Mouse (Mus musculus) cerebellum, adult 8-10 months (tissue): ENCODE results near the gene 4930519P11Rik.

ENCODE experiments used
- DNase-seq: peaks from one replicate; pipeline ENCODE4 v3.0.0; 2022

Gene 4930519P11Rik

DNA sequence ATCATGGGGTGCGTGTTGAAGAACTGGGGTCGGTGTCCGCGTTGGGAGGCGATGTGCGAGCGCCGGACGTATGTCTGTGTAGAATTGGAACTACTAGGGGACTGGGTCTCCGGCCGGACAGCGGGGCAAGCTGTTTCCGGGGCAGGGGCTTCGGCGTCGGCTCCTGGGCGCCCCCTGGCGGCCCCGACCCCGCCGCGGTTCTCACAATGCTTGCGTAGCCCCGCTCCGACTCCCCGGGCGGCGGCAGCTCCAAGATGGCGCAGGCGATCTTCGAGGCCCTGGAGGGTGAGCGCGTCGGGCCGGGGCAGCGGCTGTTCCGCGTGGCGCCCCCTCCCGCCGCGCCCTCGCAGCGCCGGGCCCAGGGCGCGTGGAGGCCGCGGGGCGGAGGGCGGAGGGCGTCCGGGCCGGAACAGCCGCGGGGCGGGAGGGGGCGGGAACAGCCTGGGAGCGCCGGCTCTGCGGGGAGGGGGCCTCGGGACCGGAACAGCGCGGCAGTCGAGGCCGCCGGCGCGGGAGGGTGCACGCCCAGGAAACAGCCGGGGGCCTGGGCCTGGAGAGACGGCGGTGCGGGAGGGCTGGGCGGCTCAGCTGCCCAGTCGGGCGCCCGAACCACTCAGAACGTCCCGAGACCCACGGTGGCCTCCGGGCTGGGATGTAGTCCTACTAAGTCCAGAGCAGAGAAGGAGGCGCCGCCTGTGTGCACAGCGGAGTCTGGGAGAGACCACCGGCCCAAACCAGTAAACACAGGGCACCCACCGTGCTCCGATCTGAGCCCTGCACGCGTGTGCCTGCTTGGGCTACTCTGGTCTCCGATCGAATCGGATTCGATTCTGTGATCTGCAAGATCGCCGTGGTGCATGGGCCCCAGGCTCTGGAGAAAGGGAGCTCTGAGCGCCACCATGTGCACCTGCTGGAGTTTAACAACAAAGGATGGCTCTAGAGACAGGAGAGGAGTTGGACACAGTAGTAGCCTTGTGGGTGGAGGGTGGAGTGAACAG lies at the start of gene 4930519P11Rik, which contains the start of gene Zfp341:
TSS of gene 4930519P11Rik (minus strand) at position 320 of the 998 bp plus-strand sequence.
TSS of gene Zfp341 (plus strand) at position 180 of the 998 bp plus-strand sequence.
- peak; percentile 88 for DNase-seq

- no peak for DNase-seq
Measured at GRCm38 (mm10) chr2:154659531-154660074, 46.4 kb upstream of the 4930519P11Rik start.

GRCm38 (mm10) chr2:154659070-154659469 lies 45.8 kb upstream of the 4930519P11Rik start:
- DNase-seq: no peak

DNA sequence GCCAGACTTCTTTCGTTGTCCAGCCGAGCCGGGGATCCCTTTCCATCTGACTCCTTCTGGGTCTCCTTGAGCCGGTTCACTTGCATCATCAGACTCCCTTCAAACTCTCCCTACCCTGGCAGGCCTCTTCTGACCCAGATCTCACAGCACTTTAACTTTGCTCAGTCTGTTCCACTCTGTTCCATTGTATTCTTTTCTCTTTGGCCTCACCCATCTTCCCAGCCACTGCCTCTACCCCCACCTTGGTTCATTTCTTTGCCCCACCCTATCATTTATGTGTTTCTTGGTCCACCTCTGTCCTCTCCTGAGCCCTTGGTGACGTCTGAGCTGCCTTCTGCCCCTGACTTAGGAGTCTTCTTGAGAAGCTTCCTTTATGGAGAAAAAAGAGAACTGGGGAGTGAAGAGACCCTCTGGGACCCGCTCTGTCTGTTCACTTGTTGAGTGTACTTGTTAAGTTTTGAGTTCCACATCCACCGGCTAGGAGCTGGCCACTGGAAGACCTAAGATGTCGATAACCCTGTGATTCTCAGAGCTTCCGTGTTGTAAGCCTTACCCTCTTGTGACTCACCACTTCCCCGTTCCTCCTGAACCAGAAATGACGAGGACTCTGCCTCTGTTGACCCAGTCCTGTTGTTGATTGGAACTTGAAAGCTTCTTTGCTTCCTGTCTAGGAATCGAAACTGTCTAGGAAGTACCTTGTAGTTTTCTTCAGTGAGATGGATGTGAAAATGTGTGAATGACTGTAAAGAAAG lies 44.4 kb upstream of the 4930519P11Rik start:
- DNase-seq: no peak

DNA sequence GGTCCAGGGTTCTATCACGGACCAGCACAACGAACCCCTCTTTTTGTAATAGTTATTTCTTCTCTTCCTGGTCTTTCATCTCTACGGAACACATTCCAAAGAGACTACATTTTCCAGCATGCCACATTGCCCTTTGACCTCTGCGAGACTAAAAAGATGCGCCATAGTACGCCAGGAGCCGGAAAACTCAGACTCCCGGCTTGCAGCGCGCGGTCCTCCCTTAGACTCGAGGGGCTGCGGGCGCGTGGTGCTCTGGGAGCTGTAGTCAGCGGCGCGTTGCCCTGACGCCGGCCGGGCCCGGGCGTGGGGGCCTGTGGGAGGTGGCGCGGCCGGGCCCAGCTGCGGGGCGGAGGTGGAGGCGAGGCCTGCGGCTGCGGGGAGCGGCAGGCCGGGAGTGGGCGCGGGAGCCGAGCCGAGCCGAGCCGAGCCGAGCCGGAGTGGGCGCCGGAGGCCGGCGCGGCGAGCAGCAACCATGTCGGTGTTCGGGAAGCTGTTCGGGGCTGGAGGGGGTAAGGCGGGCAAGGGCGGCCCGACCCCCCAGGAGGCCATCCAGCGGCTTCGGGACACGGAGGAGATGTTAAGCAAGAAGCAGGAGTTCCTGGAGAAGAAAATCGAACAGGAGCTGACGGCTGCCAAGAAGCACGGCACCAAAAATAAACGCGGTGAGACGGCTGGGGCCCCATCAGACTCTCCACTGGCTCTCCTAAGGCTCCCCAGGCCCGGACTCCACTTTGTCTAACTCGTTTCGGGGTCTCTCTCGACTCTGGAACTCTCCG lies 43.7 kb upstream of the 4930519P11Rik start:
- DNase-seq: peak; percentile 95

- DNase-seq: no peak
Measured at GRCm38 (mm10) chr2:154655878-154656414, 42.7 kb upstream of the 4930519P11Rik start.

DNA sequence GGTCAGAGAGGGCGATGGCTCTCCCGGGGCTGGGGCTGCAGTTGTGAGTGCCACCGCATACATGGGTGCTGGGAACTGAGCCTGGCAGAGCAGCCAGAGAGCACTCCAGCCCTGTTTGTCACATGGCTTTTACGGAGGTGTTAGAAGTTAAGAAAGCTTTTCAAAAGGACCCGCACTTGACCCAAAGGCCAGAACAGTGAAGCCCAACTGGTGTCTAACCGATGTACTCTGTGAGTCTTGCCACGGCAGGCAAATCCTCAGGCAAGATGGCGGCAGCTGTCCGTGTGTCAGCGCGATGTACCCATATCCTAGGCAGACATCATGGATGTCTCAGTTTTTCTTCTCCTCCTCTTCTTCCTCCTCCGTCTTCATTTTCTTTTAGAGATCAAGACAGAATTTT lies 41.7 kb upstream of the 4930519P11Rik start:
- no peak for DNase-seq

GRCm38 (mm10) chr2:154651363-154651762 lies 38.1 kb upstream of the 4930519P11Rik start, which contains the start of gene Chmp4b:
Gene Chmp4b, plus strand, starts transcription at chr2:154651705.
- DNase-seq: no peak

- DNase-seq: no peak
Measured at GRCm38 (mm10) chr2:154650404-154650803, 37.2 kb upstream of the 4930519P11Rik start.

DNA sequence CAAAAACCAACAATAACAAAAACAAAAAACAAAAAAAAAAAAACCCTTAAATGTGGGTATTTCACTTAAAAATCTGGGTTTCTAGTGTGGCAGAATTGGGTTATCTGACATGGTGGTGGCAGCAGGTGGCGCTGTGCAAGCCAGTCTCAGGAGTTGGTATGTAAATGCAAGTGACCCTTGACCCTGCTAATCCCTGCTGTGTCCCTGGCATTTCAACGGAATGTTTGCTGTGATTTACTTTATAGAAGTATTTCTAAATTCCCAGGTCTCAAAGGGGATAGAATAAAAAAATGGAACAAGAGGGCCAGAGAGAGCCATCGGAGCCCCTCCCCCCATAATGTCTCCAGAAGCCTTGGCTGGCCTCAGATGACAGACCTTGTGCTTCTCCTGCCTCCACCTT lies 34.8 kb upstream of the 4930519P11Rik start:
- no peak for DNase-seq

- no peak for DNase-seq
Measured at GRCm38 (mm10) chr2:154646634-154647033, 33.4 kb upstream of the 4930519P11Rik start.

- DNase-seq: no peak
Measured at GRCm38 (mm10) chr2:154642712-154643385, 29.6 kb upstream of the 4930519P11Rik start.

DNA sequence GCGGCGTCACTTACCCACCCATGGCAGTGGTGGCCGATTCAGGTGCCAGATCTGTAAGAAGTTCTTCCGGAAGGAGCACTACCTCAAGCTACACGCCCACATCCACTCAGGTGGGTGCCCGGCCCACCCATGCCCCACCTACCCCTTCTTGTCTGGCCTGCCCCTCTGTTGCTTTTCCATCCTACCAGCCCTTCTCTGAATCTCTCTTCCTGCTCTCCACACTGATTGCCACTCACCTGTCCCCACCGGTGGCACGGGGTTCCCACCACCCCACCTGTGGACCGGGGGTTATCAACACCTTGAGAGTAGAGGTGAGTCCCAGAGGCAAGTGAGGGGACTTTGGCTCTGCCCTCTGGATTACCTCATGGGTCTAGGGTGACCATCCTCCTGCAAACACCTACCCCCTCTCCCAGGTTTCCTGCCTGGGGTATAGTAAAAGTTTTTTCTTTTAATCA lies 28.8 kb upstream of the 4930519P11Rik start:
- DNase-seq: no peak

DNA sequence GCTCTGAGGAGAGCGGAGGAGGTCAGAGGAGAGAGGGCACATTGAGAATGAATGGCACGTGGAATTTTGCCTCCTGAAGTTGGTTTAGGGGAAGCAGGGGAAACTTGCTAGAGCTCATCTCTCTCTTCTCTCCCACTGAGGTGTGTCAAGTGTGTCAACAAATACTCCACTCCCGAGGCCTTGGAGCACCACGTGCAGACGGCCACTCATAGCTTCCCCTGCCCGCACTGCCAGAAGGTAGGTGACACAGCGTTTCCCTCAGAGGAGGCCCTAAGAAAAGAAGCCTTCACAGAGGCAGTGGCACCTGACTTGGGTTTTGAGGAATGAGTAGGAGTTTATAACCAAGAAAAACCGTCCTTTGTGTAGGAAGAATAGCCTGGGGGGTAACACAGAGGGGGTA lies 27.9 kb upstream of the 4930519P11Rik start:
- no peak for DNase-seq

DNA sequence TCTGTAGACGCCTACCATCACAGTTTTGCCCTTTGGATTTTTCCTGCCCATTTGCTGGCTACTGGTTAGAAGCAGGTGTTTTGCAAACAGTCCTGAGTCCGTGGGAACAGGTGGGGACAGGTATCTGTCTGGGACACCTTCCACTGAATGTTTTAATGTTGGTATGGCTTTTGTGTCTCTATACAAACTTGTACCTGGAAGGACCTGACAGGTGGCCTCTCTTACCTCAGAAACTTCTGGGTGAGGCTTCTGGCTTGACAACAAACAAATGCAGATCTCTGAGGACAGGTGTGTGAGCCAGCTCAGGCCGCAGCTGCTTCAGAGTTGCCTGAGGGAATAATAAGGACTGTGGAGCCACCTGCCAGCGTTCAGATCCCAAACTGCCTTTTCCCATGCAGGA lies 25.9 kb upstream of the 4930519P11Rik start:
- no peak for DNase-seq

DNA sequence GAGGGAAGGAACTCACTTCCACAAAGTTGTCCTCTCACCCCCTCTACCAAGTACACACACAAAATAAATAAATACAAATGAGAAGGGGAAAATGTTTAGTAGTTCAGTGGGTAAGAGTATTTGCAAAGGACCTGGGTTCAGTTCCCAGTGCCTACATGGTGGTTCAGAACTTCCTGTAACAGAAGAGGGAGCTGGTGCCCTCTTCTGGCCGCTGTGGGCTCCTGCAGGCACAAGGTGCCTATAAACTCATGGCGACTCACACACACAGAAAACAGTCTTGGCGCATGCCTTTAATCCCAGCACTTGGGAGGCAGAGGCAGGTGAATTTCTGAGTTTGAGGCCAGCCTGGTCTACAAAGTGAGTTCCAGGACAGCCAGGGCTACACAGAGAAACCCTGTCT lies 25.3 kb upstream of the 4930519P11Rik start:
- DNase-seq: no peak

DNA sequence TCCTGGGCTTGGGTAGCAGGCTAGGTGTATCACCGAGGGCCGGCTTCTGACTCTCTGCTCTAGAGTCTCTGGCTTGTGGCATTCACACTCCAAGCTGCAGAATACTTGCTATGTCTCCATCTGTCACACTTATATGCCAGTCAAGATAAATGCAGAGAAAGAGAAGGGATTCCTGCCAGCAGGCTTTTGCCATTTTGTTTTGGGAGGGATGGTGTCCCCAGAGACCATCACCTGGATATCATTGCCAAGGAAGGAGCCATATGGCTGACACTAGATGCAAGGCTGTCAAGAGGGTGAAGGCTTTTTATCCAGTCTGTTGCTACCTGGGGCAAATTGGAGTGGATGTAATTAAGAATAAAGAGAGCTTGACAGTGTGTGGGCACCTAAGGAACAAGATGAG lies 22.6 kb upstream of the 4930519P11Rik start:
- DNase-seq: no peak

DNA sequence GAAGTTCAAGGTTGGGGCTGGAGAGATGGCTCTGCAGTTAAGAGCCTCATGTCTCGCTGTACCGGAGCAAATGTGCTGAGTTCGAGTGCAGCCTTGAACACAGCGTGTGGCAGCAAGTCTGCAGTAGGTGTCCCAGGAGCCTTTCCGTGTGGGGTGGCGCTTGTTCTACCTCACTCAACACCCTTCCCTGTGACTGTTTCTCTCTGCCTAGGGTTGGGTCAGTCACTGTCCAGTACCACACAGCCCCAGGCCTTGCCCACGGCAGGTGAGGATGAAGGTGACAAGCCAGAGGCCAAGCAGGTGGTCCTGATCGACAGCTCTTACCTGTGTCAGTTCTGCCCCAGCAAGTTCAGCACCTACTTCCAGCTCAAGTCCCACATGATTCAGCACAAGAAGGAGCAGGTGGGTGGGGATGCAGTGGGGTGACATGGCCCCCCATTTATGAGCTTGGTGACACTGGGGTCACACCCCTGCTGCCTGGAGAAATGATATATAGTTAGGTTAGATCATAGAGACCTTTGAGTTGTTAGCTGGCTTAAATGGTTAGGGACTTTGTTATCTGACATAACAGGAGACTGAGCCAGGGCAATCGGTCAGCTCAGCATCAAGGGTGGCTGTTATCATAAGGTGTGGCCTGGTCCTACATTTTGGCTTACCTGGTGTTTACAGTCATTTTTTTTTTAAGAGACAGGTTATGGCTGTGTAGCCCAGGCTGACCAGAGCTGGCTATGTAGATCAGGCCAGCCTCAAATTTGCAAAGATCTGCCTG lies 20.8 kb upstream of the 4930519P11Rik start:
- no peak for DNase-seq

DNA sequence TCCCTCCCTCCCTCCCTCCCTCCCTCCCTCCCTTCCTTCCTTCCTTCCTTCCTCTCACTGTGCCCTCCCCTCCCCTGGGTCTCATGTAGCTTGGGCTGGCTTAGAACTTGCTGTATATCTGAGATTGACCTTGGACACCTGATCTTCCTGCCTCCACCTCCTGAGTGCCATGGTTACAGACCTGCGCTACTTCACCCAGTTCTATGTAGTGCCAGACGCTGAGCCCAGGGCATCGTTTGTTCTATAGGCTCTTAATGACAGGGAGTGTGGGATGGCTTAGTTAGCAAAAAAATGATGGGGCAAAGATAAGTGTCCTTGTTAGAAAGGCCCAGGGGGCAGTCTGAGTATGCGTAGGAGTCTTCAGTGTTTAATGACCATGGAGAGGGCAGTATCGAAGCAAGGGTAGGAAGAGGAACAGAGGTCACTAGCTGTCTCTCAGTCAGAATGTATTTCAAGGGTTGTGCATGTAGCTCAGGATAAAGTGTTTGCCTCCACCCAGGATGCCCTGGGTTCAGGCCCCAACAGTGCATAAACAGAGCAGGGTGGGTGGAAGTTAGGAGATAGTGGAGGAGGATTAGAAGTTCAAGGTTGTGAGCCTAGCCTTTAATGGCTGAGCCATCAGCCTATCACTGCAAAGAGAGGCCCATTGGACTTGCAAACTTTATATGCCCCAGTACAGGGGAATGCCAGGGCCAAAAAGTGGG lies 20.0 kb upstream of the 4930519P11Rik start:
- no peak for DNase-seq

GRCm38 (mm10) chr2:154632203-154632780 lies 19.1 kb upstream of the 4930519P11Rik start:
- no peak for DNase-seq
